Mouse (Mus musculus) thymus, adult 2 months (tissue): ENCODE data around the gene Vmn1r197.

Source experiments
- CTCF ChIP-seq: fragments of 200-500 bp; IDR thresholded peaks from 2 replicates; pipeline ENCODE4 v1.5.1; 2012; ENCODE audit warnings: mild to moderate bottlenecking, control low read depth, low read length, moderate library complexity, borderline replicate concordance; ENCODE audit not compliant: control insufficient read depth, poor library complexity, insufficient read depth; ENCODE audit errors: extremely low read depth
- POLR2A ChIP-seq: fragments of 200-500 bp; IDR thresholded peaks from 2 replicates; pipeline ENCODE4 v1.6.1; 2012; ENCODE audit warnings: mild to moderate bottlenecking, low read length, control low read depth, moderate library complexity; ENCODE audit not compliant: control insufficient read depth, poor library complexity, insufficient read depth; ENCODE audit errors: extremely low read depth

GRCm38 (mm10) chr13:22350064-22350463 is 25.7 kb downstream of the Vmn1r197 start, which contains the start of gene Vmn1r198:
- TF ChIP-seq CTCF (no peak), POLR2A (no peak)
